Mouse (Mus musculus): ENCODE measurements around the gene Atp5d.

- TF ChIP-seq CTCF (IDR thresholded peaks at IDR 0.05; ENCODE audit: low read depth, low read length) = no peak
- no peak for TF ChIP-seq EP300 (IDR thresholded peaks at IDR 0.05; ENCODE audit: insufficient read depth, low read depth, low read length)
These were observed 52.1 kb downstream of the Atp5d start for GRCm38 (mm10) chr10:80190491-80191051.
